Mouse (Mus musculus): Measurements from ENCODE around the gene Lonp2. TPM values are rescaled to one million over a fixed set of nuclear protein-coding genes. Genes with fewer than 3 reads are reported as not detected.

The Lonp2 gene
- polyA plus RNA-seq, 1 experiment from 2014 or later: 63.2 TPM

GRCm38 (mm10) chr8:86742605-86743345 lies 118.9 kb downstream of the Lonp2 start:
- Histone ChIP-seq H3K27ac (no peak overlapping the region), H3K4me1 (peaks cover 32% of the 10 kb centered on the region), H3K9ac (no peak overlapping the region), H3K27me3 (no peaks in the 10 kb centered on the region), H3K9me3 (replicated peaks) (no peaks in the 10 kb centered on the region), H3K36me3 (no peaks in the 10 kb centered on the region), H3K4me2 (no peak overlapping the region), H3K4me3 (replicated peaks) (no peak overlapping the region)
- 81% methylated on average over 7 of the region's 7 CpGs for WGBS
- ATAC-seq (replicated peaks; ENCODE audit: low FRiP score): no peak

- 4% methylated on average over 18 of the region's 18 CpGs for WGBS
- Histone ChIP-seq H3K4me3 (replicated peaks) (peak overlapping the region; percentile 78), H3K4me1 (peaks cover 30% of the 10 kb centered on the region), H3K36me3 (no peaks in the 10 kb centered on the region), H3K27ac (peak overlapping the region; percentile 97), H3K27me3 (no peaks in the 10 kb centered on the region), H3K9ac (peak overlapping the region; percentile 93), H3K4me2 (peak overlapping the region; percentile 77), H3K9me3 (replicated peaks) (no peaks in the 10 kb centered on the region)
- ATAC-seq (replicated peaks; ENCODE audit: low FRiP score): no peak
Measured at GRCm38 (mm10) chr8:86744313-86745220, 120.7 kb downstream of the Lonp2 start.

GRCm38 (mm10) chr8:86745221-86745934 lies 121.5 kb downstream of the Lonp2 start, which contains the start of the genes Gm10638 and Siah1a:
TSS of gene Gm10638 (plus strand) at chr8:86745699.
TSS of gene Siah1a (minus strand) at chr8:86745934.
- Histone ChIP-seq H3K9me3 (replicated peaks) (no peaks in the 10 kb centered on the region), H3K4me1 (peaks cover 30% of the 10 kb centered on the region)
- peak; percentile 84 for ATAC-seq (replicated peaks; ENCODE audit: low FRiP score)

DNA sequence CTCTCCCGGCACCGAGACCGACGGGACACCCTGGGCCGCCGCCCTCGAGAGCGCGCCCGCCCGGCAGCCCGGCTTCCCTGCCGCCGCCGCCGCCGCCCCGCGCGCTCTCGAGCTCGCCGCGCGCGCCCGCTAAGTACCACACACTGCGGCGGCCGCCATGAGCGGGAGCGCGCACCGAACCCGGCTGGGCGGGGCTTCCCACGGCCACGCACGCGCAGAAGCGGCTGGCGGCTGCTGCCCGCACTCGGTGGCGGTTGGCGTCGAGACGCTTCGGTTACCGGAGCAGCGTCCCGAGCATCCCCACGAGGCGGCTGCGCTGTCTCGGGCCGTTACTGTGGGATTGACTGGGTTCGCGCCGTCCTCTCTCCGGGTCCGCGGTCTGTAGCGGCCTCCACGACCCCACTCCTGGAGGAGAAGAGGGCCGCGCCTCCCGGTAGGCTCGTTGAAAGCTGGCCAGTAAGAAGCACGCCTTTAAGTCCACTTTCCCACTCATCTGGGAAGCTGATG lies 122.1 kb downstream of the Lonp2 start:
- peak overlapping the region; percentile 77 for H3K4me2 ChIP-seq
- H3K9ac ChIP-seq: peak overlapping the region; percentile 93
- no peaks in the 10 kb centered on the region for H3K36me3 ChIP-seq
- no peaks in the 10 kb centered on the region for H3K27me3 ChIP-seq
- no peaks in the 10 kb centered on the region for H3K9me3 ChIP-seq (replicated peaks)
- ATAC-seq (replicated peaks; ENCODE audit: low FRiP score): peak; percentile 90
- H3K27ac ChIP-seq: peak overlapping the region; percentile 97
- H3K4me1 ChIP-seq: peaks cover 30% of the 10 kb centered on the region
- under 1% methylated on average over 62 of the region's 70 CpGs for WGBS
- H3K4me3 ChIP-seq (replicated peaks): peak overlapping the region; percentile 78

More at GRCm38 (mm10) chr8:86745221-86745934, 121.5 kb downstream of the Lonp2 start, which contains the start of the genes Gm10638 and Siah1a:
- Histone ChIP-seq H3K4me2 (peak within 1 kb of the TSS; percentile 77), H3K27me3 (no peaks in the 10 kb centered on the region), H3K9ac (peak within 1 kb of the TSS; percentile 93), H3K36me3 (no peaks in the 10 kb centered on the region), H3K27ac (peak within 1 kb of the TSS; percentile 97), H3K4me3 (replicated peaks) (peak within 1 kb of the TSS; percentile 78)
- WGBS: under 1% methylated on average over 56 of the region's 88 CpGs

GRCm38 (mm10) chr8:86746511-86746910 lies 122.7 kb downstream of the Lonp2 start:
- Histone ChIP-seq H3K36me3 (no peaks in the 10 kb centered on the region), H3K4me1 (peaks cover 28% of the 10 kb centered on the region), H3K4me3 (replicated peaks) (peak overlapping the region; percentile 78), H3K9ac (peak overlapping the region; percentile 93), H3K27ac (peak overlapping the region; percentile 97), H3K4me2 (peak overlapping the region; percentile 77), H3K27me3 (no peaks in the 10 kb centered on the region), H3K9me3 (replicated peaks) (no peaks in the 10 kb centered on the region)
- ATAC-seq (replicated peaks; ENCODE audit: low FRiP score): peak; percentile 38; the same call in 1 of the 2 replicates
- WGBS: 2% methylated on average over 11 of the region's 11 CpGs

DNA sequence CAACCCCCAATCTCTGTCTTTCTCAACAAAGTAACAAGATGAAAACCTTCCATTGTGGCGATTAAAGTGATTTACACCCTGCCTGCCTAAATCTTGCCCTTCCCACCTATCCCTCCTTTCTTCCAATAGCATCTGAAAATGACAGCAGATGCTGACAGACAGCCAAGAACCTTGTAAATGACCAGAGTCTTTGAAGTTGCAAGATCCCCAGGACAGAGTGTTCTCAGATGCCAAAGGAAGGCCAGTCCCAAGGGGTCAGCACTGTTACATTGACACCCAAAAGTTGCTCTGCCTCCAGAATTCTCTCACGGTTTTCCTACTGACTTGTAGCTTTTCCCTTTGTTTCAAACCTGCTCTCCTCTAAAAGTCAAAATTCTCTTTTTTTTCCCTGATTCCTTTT lies 126.0 kb downstream of the Lonp2 start:
- Histone ChIP-seq H3K4me3 (replicated peaks) (no peak overlapping the region), H3K27ac (no peak overlapping the region), H3K9me3 (replicated peaks) (no peaks in the 10 kb centered on the region), H3K4me2 (no peak overlapping the region), H3K9ac (no peak overlapping the region), H3K36me3 (no peaks in the 10 kb centered on the region), H3K4me1 (peaks cover 7% of the 10 kb centered on the region), H3K27me3 (no peaks in the 10 kb centered on the region)
- 27% methylated on average over 2 of the region's 2 CpGs for WGBS
- ATAC-seq (replicated peaks; ENCODE audit: low FRiP score): no peak

DNA sequence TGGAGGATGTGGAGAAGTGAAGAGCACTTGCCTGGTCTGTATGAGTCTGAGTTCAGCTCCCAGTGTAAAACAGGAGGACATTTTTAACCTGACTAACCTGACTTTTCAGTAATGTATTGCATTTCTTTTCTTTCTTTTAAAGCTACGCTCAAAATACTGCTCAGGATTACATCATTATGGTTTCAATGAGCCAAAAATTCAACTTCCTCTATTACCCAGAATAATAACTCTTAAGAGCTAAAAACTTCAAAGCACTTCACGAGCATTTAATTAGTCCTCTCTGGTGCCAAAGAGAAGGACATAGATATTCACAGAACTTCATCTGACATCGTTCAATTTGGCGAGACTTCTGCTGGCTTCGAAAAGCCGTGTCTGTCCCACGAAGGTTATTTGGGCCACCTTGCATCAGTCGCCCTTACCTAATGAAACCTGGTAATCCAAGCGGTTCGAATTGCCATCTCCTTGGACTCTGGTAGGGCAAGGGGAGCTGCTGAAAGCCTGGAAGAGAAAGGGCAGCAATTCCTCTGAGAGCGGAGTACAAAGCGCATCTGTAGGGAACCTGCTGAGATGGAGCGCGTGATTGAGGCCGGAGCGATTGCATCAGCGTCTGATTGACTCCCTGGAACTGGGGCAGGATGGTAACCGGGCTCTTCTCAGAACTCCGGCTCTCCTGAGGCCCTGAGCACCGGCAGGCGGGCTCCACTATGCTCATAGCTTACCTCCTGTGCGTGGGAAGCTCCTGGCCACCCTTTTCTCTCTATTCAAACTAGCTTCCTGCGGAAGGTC lies 133.3 kb downstream of the Lonp2 start:
- 22% methylated on average over 23 of the region's 23 CpGs for WGBS
- ATAC-seq (replicated peaks; ENCODE audit: low FRiP score): no peak; the same call in 1 of the 2 replicates
- H3K4me2 ChIP-seq: peak overlapping the region; percentile 34
- H3K27ac ChIP-seq: no peak overlapping the region
- H3K27me3 ChIP-seq: no peaks in the 10 kb centered on the region; the same call in 1 of the 2 replicates
- H3K4me1 ChIP-seq: peaks cover 9% of the 10 kb centered on the region
- H3K9me3 ChIP-seq (replicated peaks): no peaks in the 10 kb centered on the region
- H3K9ac ChIP-seq: no peak overlapping the region
- H3K36me3 ChIP-seq: no peaks in the 10 kb centered on the region
- H3K4me3 ChIP-seq (replicated peaks): no peak overlapping the region

GRCm38 (mm10) chr8:86758651-86759050 lies 134.8 kb downstream of the Lonp2 start:
- no peak overlapping the region for H3K4me2 ChIP-seq
- no peak for ATAC-seq (replicated peaks; ENCODE audit: low FRiP score)
- H3K9ac ChIP-seq: no peak overlapping the region
- WGBS: 77% methylated on average over 3 of the region's 3 CpGs
- H3K4me3 ChIP-seq (replicated peaks): no peak overlapping the region
- no peaks in the 10 kb centered on the region for H3K9me3 ChIP-seq (replicated peaks)
- no peaks in the 10 kb centered on the region for H3K36me3 ChIP-seq
- H3K4me1 ChIP-seq: peaks cover 9% of the 10 kb centered on the region
- no peaks in the 10 kb centered on the region; the same call in 1 of the 2 replicates for H3K27me3 ChIP-seq
- no peak overlapping the region for H3K27ac ChIP-seq

GRCm38 (mm10) chr8:86759090-86759491 lies 135.2 kb downstream of the Lonp2 start:
- Histone ChIP-seq H3K27ac (no peak overlapping the region; the same call in 1 of the 2 replicates), H3K36me3 (no peaks in the 10 kb centered on the region)

GRCm38 (mm10) chr8:86760746-86761145 lies 136.9 kb downstream of the Lonp2 start:
- Histone ChIP-seq H3K36me3 (no peaks in the 10 kb centered on the region), H3K4me2 (no peak overlapping the region), H3K4me3 (replicated peaks) (no peak overlapping the region), H3K27ac (no peak overlapping the region), H3K4me1 (peaks cover 9% of the 10 kb centered on the region), H3K27me3 (no peaks in the 10 kb centered on the region; the same call in 1 of the 2 replicates), H3K9me3 (replicated peaks) (no peaks in the 10 kb centered on the region), H3K9ac (no peak overlapping the region)
- ATAC-seq (replicated peaks; ENCODE audit: low FRiP score): no peak
- 80% methylated on average over 6 of the region's 6 CpGs for WGBS

More at GRCm38 (mm10) chr8:86759090-86759491, 135.2 kb downstream of the Lonp2 start:
- H3K9ac ChIP-seq: no peak overlapping the region
- no peaks in the 10 kb centered on the region; the same call in 1 of the 2 replicates for H3K27me3 ChIP-seq
- no peak for ATAC-seq (replicated peaks; ENCODE audit: low FRiP score)
- no peak overlapping the region for H3K4me3 ChIP-seq (replicated peaks)
- WGBS: 55% methylated on average over 4 of the region's 4 CpGs
- peaks cover 9% of the 10 kb centered on the region for H3K4me1 ChIP-seq
- no peak overlapping the region for H3K4me2 ChIP-seq
- H3K9me3 ChIP-seq (replicated peaks): no peaks in the 10 kb centered on the region

Data from kidney, embryonic 15.5 days (tissue).